Mouse (Mus musculus): Measurements from ENCODE around the gene Des. TPM values are rescaled to one million over a fixed set of nuclear protein-coding genes. Genes with fewer than 3 reads are reported as not detected.

Des gene
- polyA plus RNA-seq, 1 experiment = 71.8 TPM

DNA sequence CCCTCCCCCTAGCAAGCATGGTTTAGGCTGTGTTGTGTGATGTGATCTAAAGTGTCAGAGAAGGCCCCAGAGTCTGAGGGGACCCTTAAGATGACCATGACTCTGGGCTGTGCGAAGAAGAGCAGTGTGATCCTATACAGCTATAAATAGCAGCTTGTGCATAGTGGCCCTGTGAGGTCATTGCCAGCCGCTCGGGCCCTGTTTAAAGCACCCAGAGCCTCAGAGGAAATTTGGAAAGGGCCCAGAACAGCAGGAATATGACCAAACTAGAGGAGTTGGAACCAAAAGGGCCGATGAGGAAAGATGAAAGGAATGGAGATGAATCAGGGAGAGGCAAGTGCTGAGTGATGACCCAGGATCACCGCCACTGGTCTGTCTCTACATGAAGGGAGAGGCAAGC is 12.8 kb upstream of the Des start:
- no peak for DNase-seq (ENCODE audit: low read depth)

DNA sequence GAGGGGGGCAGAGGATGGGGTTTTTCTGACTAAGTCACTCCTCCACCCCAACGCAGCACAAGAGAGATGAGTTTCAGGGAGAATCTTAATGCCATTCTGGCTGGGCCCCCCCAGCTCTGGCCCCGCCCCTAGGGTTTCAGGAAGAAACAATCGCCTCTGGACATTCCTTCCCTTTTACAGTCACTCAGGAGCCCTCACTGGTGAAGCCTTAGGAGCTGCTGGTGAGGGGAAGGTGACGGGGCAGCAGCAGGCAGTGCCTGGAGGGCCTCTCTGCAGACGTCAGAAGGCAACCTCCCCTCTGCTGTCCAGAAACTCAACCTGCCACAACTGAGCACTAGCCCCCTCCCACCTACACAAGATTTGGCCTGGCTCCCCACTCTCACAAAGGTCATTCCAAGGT is 10.9 kb upstream of the Des start:
- no peak for DNase-seq (ENCODE audit: low read depth)

DNA sequence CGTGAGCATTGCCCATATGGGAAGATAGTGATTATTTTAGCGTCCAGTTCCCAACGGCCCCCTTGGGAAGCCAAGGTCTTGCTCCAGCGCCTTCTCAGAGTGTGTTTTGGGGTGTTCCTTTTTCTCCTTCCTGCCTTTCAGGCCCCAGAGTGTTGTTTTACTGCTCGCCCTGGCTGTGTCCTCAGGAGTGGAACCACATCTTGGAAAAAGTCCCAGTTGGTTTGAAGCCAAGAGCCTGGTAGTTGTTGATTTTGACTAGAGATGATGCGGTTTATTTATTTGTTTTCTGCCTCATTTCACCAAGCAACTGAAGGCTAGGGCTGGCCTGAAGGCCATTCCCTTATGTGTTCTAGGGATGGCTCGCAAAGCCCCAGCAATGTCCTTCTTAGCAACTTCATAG is 2.9 kb upstream of the Des start:
- DNase-seq (ENCODE audit: low read depth) = no peak

DNA sequence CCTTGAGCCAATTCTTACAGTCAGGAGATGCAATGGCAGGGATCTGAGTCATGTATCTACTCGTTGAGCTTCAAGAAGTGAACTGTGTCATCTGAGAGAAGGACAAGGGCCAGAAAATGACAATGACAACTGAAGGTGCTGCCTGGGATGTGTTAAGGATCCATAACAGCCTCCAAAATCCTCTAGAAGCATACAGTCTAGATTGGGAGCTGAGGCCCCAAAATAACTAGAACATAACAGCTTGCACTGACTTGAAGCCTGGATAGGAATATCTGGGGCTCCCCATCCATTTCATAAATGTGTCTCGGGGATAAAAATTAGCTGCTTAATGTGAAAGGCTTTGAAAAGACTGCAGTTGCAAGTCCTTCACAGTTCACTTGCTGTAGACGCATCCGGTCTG is 2.1 kb upstream of the Des start:
- DNase-seq (ENCODE audit: low read depth) = no peak

DNA sequence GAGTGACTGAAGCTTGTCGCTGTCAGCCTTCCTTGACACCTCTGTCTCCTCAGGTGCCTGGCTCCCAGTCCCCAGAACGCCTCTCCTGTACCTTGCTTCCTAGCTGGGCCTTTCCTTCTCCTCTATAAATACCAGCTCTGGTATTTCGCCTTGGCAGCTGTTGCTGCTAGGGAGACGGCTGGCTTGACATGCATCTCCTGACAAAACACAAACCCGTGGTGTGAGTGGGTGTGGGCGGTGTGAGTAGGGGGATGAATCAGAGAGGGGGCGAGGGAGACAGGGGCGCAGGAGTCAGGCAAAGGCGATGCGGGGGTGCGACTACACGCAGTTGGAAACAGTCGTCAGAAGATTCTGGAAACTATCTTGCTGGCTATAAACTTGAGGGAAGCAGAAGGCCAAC is 783 bp upstream of the Des start:
- no peak for DNase-seq (ENCODE audit: low read depth)

DNA sequence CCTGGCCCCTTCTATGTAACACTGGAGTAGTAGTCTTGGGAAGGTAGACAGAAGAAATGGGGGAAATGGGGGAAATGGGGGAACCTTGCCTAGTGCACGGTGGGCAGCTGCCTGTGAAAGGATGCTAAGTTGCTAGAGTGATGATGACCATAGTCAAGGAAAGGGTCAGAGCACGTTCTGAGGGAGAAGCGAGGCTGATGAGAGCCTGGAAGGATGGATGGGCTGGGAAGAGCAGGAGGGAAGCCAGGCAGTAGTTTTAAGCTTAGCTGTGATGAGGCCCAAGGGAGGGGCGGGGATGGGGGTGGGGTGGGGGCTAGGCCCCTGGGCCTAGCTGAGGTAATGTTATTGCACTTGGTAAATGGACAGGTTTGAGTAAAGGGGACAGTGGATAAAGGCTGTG is 994 bp downstream of the Des start:
- no peak for DNase-seq (ENCODE audit: low read depth)

DNA sequence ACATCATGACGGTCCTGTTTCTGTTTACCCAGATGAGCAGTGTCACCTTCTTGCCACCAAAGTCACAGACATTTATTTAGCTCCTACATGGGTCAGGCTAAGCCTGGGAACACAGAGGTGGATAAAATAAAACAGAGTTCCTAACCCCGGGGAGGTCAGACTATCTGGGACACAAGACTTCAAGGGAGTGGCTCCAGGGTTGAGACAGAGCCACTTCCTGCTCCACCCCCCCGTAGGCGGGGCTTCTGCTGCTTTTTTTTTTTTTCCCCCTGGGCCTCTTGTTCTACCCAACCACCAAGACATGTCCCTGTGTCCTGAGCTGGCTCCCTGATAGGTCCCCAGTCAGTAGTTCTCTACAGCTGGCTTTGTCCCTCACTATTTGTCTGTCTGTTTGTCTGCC is 1.6 kb downstream of the Des start:
- DNase-seq (ENCODE audit: low read depth) = no peak

DNA sequence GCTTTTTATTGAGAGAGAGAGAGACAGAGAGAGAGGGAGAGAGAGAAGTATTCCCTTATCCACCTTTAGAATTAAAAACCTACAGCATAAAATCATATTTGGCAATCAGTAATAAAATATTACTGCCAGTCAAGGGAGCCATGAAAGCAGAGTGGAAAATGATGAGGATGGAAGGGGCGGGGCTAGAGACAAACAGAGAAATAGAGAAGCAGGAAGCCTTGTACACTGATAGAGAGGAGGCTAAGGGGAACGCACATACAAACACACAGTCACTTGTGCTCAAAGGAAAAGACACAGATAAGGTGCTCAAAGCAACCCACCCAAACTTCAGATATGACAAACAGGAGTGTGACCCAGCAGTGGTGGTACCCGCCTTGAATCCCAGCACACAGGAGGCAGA is 3.7 kb downstream of the Des start:
- DNase-seq (ENCODE audit: low read depth) = no peak

DNA sequence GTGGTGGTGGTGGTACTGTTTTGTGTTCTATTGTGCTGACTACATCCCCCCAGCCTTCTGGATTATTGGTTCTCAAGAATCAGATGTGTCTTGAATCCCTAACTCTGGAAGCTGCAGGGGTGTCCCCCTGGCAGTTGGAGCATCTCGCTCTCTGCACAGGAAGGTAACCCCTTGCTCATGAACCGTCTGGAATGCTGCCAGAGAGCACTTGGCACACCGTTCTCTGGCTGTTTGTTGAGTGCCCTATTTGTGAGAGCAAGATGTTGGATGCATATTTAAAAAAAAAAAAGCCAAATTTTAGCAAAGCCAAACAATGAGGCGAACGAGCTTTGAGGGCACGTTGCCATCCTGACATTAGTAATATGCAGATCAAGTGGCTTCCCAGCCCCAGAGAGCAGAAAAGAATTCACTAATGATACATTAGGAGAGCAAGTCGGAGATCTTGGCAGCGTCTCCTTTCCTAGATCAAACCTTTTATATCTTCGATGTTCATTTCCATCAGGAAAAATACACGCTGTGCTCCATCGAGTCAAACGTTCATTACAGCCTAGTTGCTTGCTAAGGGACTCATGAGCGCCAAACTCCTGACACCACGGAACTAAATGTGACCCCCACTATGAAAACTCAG is 5.5 kb downstream of the Des start:
- DNase-seq (ENCODE audit: low read depth) = no peak

DNA sequence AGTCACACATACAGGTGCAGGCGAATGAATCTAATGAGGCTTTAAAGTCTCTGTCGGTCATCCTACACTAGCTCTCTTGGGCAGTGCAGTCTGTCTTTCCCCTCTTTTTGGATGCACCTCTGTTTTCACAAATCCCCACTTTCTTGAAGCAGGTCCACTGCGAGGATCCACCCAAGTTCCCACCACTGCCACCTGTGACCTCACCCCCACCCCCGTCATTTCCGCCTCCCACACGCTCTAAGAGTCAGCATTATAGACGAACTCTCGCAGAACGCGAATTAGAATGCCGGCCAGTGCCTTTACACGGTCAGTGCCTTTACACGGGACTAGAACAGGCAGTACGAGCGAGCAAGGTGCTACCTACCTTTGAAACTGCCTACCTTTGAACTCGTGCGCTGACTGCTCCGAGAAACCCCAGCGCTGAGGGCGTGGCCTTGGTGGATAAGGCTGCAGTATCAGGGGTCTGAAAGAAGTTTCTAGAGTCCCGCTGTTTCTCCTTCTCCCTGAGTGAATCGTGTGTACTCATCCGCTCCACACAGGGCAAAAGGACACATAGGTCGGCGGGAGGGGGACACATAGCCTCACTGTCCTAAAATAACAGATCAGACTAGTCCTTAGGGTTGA is 9.3 kb downstream of the Des start:
- DNase-seq (ENCODE audit: low read depth) = no peak

DNA sequence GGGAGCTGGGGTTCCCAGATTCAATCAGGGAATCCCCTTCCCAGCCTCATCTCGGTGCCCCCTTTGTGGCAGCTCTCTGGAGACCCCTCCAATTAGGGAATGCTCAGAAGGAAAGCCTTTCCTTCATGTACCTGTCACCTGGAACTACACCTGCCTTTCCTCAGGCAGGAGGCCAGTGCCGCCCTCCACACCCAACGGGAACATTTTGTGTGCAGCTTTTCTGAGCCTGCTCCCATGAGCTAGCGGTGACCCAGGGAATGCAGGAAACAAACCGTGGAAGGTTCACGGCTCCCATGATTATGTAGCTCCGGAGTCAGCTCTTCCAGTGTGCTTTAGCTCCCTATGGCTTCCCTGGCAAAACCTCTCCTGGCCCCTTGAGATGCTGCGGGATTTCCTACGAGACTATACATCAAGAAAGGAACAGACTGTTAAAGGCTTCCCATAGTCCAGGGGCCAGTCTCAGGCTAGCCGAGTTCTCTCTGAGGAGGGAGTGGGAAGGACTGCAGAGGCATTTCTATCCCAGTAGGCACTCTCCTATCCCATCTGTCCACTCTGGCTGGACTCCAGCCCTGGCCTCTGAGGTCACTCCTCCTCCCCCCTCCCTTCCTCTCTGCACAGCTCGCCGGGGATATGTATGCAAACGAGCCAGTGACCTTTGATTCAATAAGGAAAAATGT is 10.0 kb downstream of the Des start:
- DNase-seq (ENCODE audit: low read depth) = no peak

DNA sequence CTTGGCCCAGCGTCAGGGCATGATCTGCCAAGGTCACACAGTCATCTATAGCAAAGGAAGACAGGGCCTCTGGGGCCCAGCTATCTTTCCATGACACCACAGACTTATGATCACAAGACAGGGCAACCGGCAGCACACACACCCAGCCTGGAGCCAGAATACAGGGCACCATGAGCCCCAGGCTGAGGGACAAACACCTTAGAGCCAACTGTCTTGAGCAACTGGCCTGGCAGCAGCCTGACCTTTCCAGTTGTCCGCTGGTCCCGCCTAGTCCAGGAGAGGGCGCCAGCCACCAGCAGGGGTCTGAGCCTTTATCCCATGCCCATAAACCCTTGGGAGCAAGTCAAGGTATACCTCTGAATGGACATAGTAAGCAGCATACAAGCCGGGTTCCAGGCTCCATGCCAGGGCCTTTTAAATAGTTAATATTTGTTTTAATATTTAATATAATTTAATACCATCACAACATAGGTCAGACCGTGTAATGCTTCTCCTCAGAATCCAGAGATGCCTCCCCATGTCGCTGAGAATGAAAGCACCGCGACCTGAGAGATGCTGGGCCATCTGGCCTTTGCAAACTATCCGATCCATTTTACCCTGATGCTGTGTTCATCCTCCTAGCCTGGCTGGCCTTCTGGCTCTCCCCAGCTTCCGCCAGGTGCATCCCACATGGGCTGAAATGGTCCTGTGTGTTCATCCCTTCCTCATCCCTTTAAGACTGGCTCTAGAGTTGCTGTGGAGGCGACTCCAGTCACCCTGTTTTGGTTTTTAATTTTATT is 11.4 kb downstream of the Des start:
- DNase-seq (ENCODE audit: low read depth) = no peak

DNA sequence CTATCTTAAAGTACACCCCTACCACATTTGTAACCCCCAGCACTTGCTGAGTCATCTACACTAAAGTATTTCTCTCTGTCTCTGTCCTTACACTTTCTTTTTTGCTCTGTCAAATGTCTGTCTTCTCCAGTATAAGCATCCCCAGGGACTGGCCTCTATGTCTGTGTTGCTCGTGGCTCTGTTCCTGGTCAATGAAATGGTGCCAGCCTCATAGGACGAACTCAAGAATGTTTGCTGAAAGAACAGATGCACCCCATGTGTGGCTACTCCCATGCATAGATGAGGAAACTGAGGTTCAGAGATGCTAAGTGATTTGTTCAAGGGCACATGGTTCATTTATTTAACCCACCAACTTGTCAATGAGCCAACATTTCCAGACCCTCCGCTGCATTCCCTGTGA is 12.3 kb downstream of the Des start:
- no peak for DNase-seq (ENCODE audit: low read depth)

DNA sequence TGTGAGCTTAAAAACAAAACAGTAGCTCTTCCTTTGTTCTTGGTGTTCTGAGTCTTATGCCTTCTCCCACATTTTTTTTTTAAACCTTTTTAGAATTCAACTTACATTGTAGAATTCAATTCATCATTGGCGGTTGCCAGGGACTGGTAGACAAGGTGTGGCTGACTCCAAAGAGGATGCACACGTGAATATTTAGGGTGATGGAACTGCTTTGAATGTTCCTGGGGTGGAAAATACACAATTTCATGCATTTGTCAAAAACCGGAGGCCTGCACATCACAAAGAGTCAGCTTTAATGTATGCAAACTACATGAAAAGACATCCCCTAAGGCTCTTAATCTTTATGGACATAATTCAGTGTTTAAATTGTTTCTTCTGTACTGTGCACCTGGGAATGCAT is 13.1 kb downstream of the Des start:
- DNase-seq (ENCODE audit: low read depth) = no peak

DNA sequence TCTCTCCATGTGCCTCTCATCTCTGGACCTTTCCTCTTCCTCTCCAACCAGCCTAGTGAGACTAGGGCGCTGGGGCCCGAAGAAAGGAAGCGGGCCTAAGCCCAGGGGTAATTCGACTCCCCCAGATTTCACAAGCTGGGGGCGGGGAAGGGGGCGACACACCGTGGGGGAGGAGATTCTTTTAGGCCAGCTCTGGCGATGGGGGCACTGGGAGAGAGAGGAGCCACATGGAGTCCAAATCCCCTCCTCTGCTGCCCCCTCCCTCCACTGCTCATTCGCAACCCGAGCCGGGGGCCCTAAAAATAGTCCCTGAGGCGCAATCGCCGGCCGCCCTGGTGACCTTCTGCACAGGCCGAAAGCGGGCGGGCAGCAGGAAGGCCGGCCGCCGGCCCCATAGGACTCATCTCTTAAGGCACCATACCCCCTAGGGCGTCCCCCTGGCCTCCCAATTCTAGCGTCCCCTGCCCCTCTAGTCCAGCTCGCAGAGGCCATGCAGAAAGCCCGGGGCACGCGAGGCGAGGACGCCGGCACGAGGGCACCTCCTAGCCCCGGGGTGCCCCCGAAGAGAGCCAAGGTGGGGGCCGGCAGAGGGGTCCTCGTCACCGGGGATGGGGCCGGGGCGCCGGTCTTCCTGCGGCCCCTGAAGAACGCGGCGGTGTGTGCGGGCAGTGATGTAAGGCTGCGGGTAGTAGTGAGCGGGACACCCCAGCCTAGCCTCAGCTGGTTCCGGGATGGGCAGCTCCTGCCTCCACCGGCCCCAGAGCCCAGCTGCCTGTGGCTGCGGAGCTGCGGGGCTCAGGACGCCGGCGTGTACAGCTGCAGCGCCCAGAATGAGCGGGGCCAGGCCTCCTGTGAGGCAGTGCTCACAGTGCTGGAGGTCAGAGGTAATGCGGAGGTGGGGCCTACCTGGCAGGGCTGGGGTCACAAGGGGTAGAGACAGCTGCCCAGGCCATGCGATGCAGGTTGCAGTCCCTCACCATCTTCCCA is 15.1 kb downstream of the Des start, which contains the start of gene Speg:
Speg (plus strand) TSS at position 348 of the 987 bp plus-strand sequence.
- no peak for DNase-seq (ENCODE audit: low read depth)

DNA sequence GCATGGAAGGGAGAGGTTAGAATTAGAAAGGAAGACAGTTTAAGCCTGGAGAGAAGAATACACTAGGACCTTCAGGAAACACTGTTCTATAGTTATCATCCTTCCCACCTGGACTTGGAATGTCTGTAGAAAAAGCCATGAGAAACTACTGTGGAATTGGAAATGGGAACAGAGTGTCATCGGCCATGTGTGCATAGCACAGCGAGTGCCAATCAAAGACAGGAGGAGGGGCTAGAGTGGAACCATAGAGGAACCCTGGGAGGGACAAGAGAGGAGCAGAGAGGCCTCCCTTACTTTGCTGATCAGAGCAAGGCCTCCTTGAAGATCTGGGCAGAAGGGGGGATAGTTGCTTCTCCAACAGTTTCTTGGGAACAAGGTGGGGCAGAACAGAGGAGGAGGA is 19.1 kb downstream of the Des start:
- DNase-seq (ENCODE audit: low read depth) = no peak

DNA sequence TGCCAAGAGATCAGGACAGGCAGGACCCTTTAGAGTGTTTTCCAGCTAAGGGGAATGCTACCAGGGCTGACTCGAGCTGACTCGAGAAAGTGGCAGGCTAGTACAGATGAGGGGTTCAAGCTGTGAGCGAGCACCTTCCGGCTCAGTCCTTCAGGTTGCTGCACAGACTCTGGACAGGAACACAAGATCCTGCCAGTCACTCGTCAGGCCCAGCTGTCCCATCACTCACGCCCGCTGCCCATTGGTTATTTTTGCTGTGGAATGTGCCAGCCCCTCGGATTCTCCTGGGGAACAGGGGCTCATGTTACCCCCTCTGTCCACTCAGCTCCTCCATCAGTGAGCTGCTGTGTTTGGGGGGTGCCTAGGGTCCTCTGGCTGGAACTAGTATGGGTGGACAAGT is 19.8 kb downstream of the Des start:
- DNase-seq (ENCODE audit: low read depth) = no peak

DNA sequence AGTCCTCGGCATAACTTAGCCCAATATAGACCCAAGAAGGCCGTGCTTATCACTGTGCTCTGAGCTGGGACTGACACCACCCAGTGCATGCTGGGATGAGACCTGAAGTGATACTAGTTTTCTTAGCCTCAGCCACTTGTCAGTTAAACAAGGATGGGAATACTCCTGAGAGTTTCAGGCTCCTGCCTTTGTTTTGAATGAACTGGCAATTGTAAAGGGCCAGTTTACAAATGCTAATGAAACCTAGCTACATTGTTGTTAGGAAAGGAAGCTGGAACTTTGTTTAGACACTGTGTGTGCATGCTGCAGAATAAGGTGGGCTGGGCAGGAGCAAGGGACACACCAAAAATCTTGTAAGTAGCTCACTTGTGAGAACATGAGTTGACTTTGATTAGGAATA is 20.8 kb downstream of the Des start:
- DNase-seq (ENCODE audit: low read depth) = no peak

DNA sequence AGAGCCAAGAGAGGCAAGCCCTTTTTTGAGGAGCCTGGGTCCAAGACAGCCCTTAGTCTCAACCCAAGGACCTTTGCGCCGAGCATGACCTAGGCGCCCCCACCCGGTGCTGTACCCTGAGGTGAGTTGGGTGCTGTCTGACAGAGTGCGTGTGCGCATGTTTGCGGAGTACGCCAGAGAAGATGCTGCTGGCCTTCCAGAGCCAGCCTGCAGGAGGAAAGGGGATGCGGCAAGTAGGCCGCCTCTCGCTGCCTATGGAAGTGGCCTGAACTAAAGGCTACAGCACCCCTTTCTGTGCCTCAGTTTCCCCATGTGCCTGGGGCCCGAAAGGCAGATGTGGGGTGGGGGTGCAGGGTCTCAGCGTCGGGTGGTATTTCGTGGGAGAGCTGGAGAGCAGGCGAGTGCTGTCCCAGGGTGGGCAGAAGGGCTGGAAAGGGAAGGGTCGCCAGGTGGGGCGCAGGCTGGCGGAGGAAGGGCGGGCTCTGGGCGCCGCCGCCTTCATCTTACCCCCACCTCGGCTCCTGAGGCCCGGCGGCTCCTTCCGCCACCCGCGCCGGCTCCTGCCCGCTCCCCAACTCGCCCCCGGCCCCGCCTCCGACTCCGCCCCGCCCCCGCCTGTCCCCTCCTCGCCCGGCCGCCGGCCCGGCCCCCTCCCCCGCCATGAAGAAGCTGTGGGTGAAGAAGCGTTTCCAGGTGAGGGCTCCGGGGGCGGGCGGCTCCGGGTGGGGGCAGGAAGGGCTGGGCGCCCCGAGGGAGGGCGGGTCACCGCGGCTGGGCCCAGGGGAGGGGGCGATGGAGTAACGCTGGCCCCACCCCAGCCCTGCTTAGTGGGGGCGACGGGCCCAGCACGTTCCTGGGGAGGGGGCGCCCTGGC is 21.6 kb downstream of the Des start:
- DNase-seq (ENCODE audit: low read depth) = no peak

DNA sequence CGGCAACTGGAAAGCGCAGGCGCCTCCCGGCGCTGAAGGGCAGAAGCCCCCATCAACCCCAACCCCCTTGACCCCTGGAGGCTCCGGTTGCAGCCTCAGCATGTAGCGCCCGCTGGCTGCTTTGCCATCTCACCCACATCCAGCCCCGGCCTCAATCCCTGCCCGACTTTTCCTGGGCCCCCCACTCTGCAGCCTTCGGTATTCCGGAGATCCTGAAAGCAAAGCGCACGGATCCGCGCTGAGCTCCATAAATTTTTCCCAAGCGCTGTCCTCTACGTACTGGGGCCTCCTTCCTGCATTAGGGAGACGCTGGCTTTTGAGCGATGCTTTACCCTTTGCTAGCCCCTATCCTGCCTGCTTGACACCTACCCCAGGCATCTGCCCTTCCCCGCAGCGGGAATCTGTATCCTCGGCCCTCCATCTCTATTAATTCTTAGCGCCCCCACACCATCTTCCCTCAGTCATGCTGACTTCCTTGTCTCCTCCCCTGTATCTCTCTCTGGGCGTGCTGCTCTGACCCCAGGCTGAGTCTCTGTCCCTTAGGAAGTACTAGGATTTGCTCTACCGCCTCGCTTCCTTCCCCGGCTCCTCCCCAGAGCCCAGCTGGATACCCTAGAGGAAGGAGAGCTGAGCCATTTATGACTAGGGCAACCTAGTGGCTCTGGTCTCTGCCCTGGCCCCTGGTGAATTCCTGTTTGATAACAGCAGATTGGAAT is 22.4 kb downstream of the Des start:
- no peak for DNase-seq (ENCODE audit: low read depth)
